Mouse (Mus musculus) thymus, adult 2 months (tissue): ENCODE results near the gene Ube2d1. TPM values are rescaled to one million over a fixed set of nuclear protein-coding genes. Genes with fewer than 3 reads are reported as not detected.

Experiments used
- DNase-seq: peaks from one replicate; pipeline ENCODE4 v3.0.0; 2021
- H3K27ac ChIP-seq: fragments of 200-500 bp; 2 replicates; pipeline ENCODE4 v1.5.1; 2012; ENCODE audit warnings: low read length, control low read depth; ENCODE audit not compliant: control insufficient read depth, insufficient read depth
- H3K27me3 ChIP-seq: fragments of 200-500 bp; 2 replicates; pipeline ENCODE4 v1.6.1; 2012; ENCODE audit warnings: mild to moderate bottlenecking, low read length, moderate library complexity, mixed read lengths; ENCODE audit not compliant: control insufficient read depth, insufficient read depth
- H3K36me3 ChIP-seq: fragments of 200-500 bp; 2 replicates; pipeline ENCODE4 v1.6.1; 2012; ENCODE audit warnings: mild to moderate bottlenecking, low read length, moderate library complexity; ENCODE audit not compliant: control insufficient read depth, insufficient read depth
- H3K4me1 ChIP-seq: fragments of 200-500 bp; replicated peaks from 2 replicates; pipeline ENCODE4 v1.6.1; 2012; ENCODE audit warnings: low read length; ENCODE audit not compliant: control insufficient read depth, insufficient read depth
- H3K4me3 ChIP-seq: fragments of 200-500 bp; 2 replicates; pipeline ENCODE4 v1.5.1; 2012; ENCODE audit warnings: mild to moderate bottlenecking, low read length, control low read depth, moderate library complexity; ENCODE audit not compliant: control insufficient read depth, insufficient read depth
- CTCF ChIP-seq: fragments of 200-500 bp; IDR thresholded peaks from 2 replicates; pipeline ENCODE4 v1.5.1; 2012; ENCODE audit warnings: mild to moderate bottlenecking, control low read depth, low read length, moderate library complexity, borderline replicate concordance; ENCODE audit not compliant: control insufficient read depth, poor library complexity, insufficient read depth; ENCODE audit errors: extremely low read depth
- POLR2A ChIP-seq: fragments of 200-500 bp; IDR thresholded peaks from 2 replicates; pipeline ENCODE4 v1.6.1; 2012; ENCODE audit warnings: mild to moderate bottlenecking, low read length, control low read depth, moderate library complexity; ENCODE audit not compliant: control insufficient read depth, poor library complexity, insufficient read depth; ENCODE audit errors: extremely low read depth
- WGBS: fragments of 180-500 bp; shearing (Covaris S2); methylation state at CpG from one replicate; pipeline ENCODE4 v1.1.7; 2018; 5-methylcytosine and 5-hydroxymethylcytosine counted together
- polyA plus RNA-seq: library from polyadenylated mRNA; depleted of rRNA; stranded (reverse); fragments of >200 nt; gene quantifications from 2 replicates; pipeline ENCODE4 v1.2.3, GENCODE M21; 2012; rRNA removed

The Ube2d1 gene
- polyA plus RNA-seq, 1 experiment, result 90.4 TPM

GRCm38 (mm10) chr10:71222639-71223038 lies 62.4 kb downstream of the Ube2d1 start:
- H3K4me3 ChIP-seq, result no peak overlapping the region
- no peak for TF ChIP-seq CTCF
- no peak for TF ChIP-seq POLR2A
- peaks cover 8% of the 10 kb centered on the region for H3K36me3 ChIP-seq
- no peaks in the 10 kb centered on the region for H3K27me3 ChIP-seq
- no peak for DNase-seq
- WGBS, result 97% methylated on average over 2 of the region's 2 CpGs
- H3K27ac ChIP-seq, result no peak overlapping the region
- peaks cover 8% of the 10 kb centered on the region for H3K4me1 ChIP-seq

GRCm38 (mm10) chr10:71218228-71218892 lies 66.7 kb downstream of the Ube2d1 start:
- no peak overlapping the region for H3K27ac ChIP-seq
- no peak overlapping the region for H3K4me3 ChIP-seq
- DNase-seq, result peak; percentile 66
- TF ChIP-seq CTCF (no peak), POLR2A (no peak)
- H3K4me1 ChIP-seq, result peaks cover 8% of the 10 kb centered on the region
- no peaks in the 10 kb centered on the region for H3K36me3 ChIP-seq
- 27% methylated on average over 8 of the region's 8 CpGs for WGBS
- no peaks in the 10 kb centered on the region for H3K27me3 ChIP-seq

DNA sequence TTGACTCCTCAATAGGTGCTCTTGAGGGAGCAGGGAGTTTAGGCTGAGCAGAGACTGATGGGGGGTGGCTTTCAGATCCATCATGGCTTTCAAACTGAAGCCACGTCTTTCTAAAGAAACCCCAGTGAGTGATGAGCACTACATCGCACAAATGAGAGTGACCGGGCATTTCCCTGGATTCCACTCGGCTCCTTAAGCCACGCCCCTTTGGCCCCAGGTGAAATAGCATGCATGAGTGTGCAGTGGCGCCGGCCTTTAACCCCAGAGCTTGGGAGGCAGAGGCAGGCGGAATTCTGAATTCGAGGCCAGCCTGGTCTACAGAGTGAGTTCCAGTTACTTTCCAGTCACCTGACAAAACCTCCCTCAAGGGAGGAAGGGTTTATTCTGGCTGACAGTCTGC lies 69.1 kb downstream of the Ube2d1 start:
- WGBS, result 87% methylated on average over 9 of the region's 9 CpGs
- TF ChIP-seq POLR2A (no peak), CTCF (no peak)

More for the DNA sequence above, 69.1 kb downstream of the Ube2d1 start:
- H3K36me3 ChIP-seq, result no peaks in the 10 kb centered on the region
- H3K4me3 ChIP-seq, result no peak overlapping the region
- no peak for DNase-seq
- peaks cover 8% of the 10 kb centered on the region for H3K4me1 ChIP-seq
- no peaks in the 10 kb centered on the region for H3K27me3 ChIP-seq
- H3K27ac ChIP-seq, result no peak overlapping the region

Other genes starting within 250 kb of the Ube2d1 start
- gene Bicc1, start 125.6 kb downstream of the Ube2d1 start, polyA plus RNA-seq, result 2.7 and 3.2 TPM in 2 replicates
- 12.4 and 12.6 TPM in 2 replicates for gene Tfam, start 47.0 kb downstream of the Ube2d1 start, polyA plus RNA-seq
- gene Cisd1, start 59.7 kb upstream of the Ube2d1 start, polyA plus RNA-seq, result 34.2 and 35.1 TPM in 2 replicates
- 9.8 and 14.4 TPM in 2 replicates for gene Ipmk, start 62.5 kb upstream of the Ube2d1 start, polyA plus RNA-seq